Mouse (Mus musculus) heart, postnatal 0 days (tissue): Measurements from ENCODE around the gene Meis1.

Experiments
- CTCF ChIP-seq: IDR thresholded peaks from 2 replicates; pipeline ENCODE4 v1.5.1; 2016; ENCODE audit warnings: antibody characterized with exemption, control low read depth, low read depth
- EP300 ChIP-seq: IDR thresholded peaks from 2 replicates; pipeline ENCODE4 v1.6.1; 2016; ENCODE audit warnings: antibody characterized with exemption, low read depth

DNA sequence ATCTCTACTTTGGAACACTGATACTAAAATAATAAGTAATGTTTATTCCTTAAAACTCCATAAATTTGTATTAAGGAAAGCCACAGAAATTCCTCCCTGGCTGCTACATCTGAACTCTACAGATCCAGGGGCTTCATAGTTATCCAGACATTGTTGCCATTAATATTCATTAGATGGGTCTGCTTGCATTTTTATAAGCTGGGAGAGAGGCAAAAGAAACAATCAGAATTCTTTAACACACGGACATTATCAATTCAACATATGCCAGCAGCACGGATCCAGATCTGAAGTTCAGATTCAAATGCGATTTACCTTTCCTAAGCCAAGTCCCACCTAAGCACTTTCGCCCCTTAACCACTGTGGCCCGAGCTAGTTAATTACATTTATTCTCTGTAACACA, 100.9 kb downstream of the Meis1 start:
- TF ChIP-seq CTCF (no peak), EP300 (no peak)
